Mouse (Mus musculus) T-helper 1 cell (primary cell): Measurements from ENCODE around the gene Grin3a.

ENCODE experiments used
- in situ Hi-C: fragments of 300-600 bp; cut with MboI, MseI; formaldehyde crosslinking; loops from one replicate; pipeline ENCODE4 v1.15.1; 2025; ENCODE audit warnings: high pct_unique_total_duplicates

The Grin3a gene

GRCm38 (mm10) chr4:49845612-49845985 is at the start of gene Grin3a:
Grin3a (minus strand) TSS chr4:49845744.
- in situ Hi-C loops, result no loop called here

DNA sequence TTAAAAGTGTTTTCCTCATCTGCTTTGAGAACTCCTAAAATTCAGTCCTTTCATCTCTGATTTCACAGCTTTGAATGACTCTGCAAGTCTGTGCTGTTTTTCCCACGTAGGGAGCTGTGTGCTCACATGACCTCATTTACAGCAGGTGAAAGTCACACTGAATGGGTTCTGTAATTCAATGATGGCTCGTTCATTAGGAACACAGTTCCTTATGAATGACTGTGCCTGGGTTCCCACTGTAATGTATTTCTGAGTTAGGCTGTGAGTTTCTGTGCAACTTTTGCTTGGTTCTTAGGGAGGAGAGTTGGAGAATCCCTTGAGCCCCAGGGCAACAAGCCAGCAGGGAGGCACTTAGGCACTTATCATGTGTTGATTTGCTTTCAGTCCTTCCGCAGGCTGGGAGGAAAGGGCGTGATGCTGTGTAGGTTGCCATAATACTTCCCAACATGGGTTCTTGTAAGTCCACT is 46.3 kb upstream of the Grin3a start:
- in situ Hi-C loops, result no loop called here

GRCm38 (mm10) chr4:49877084-49877483 is 31.5 kb upstream of the Grin3a start:
- in situ Hi-C loops, result no loop called here

GRCm38 (mm10) chr4:49860611-49861010 is 15.1 kb upstream of the Grin3a start:
- in situ Hi-C loops, result no loop called here

DNA sequence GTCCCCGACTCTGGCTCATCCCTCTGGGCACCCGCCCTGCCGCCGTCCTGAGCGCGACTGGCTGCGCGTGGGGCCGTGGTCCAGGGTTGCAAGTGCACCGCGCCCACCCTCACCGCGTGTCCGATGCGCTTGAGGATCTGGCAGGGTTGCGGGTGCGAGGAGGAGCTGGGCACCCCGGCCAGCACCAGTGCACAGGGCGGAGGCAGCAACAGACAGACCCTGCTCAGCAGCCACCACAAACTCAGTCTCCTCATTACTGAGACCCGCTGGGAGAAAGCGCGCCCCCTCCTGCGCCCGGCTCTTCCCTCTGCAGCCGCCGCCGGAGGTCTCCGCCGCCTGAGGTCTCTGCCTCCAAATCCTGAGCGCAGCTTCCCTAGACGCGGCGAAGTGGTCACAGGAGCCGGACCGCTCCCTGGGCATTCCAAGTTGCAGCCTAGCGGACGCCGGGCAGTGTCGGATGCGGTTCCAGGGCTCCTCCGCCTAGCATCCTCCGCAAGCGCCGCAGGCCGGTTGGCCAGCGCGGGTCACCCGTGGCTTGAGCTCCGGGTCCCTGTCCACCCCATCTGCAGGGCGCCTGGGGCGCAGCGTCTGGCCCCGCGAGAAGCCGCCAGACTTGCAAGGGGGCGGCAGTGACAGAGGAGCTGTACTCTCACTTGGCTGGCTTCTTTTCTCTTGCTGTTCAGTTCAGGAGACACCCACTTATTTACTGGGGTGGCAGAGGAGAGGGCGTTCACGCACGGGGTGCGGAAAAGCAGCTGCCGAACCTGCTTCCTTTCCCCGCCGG is 524 bp downstream of the Grin3a start:
- in situ Hi-C loops, result no loop called here

- in situ Hi-C loops, result no loop called here
Measured at GRCm38 (mm10) chr4:49844274-49844827, 1.2 kb downstream of the Grin3a start.

DNA sequence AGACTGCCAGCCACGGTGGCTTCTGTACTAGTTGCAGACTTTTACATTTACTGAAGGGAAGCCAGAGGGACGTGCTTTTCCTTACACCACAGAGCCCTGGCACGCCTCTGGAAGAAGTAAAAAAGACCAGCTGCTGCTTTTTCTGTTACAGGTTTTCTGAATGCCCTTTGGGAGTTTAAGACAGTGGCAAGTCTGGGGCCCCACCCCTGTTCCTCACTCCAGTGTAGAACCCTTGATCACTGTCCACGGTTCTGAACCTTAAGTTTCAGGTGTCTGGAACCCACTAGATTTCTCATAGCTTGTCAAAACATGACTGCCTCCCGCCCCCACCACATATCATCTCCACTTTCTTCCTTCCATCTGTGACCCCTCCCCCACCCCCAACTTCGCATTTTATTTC is 1.8 kb downstream of the Grin3a start:
- in situ Hi-C loops, result no loop called here

- in situ Hi-C loops, result no loop called here
Measured at GRCm38 (mm10) chr4:49832035-49832434, 13.5 kb downstream of the Grin3a start.

DNA sequence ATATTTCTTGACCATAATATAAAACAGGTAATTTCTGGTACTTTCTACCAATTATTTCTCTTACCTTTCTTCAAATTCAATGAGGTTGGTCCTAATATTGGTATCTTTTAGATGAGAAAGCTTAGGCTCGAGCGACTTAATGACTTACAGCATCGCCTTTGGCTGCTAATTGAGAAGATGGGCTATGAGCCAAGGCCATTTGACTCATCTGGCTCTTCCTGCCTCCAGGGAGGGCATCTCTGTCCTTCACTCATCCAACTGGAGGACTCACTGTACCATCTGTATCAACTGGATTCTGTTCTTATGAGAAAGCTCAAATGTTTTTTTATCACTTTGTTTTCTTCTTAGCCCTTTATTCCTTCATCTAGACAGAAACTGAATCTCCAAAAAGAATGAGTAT is 31.7 kb downstream of the Grin3a start:
- in situ Hi-C loops, result no loop called here

- in situ Hi-C loops, result no loop called here
Measured at GRCm38 (mm10) chr4:49806791-49807190, 38.8 kb downstream of the Grin3a start.

DNA sequence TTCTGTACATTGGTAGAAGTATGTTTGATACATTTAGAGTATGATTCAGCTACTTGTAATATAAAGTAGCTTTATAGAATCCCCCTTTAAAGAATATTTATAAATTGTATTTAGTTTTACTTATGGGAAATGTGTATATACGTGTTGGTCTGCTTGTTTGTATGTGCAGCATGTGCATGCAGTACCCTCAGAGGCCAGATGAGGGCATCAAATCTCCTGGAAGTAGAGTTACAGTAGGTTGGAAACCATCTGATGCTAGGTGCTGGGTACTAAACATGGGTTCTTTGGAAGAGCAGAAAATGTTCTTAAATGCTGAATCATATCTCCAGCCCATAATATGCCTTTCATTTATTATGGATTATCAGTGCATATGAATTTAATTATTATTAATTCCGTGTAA is 46.2 kb downstream of the Grin3a start:
- in situ Hi-C loops, result no loop called here

GRCm38 (mm10) chr4:49788971-49789370 is 56.6 kb downstream of the Grin3a start:
- in situ Hi-C loops, result no loop called here

GRCm38 (mm10) chr4:49742847-49743246 is 102.7 kb downstream of the Grin3a start:
- in situ Hi-C loops, result no loop called here

DNA sequence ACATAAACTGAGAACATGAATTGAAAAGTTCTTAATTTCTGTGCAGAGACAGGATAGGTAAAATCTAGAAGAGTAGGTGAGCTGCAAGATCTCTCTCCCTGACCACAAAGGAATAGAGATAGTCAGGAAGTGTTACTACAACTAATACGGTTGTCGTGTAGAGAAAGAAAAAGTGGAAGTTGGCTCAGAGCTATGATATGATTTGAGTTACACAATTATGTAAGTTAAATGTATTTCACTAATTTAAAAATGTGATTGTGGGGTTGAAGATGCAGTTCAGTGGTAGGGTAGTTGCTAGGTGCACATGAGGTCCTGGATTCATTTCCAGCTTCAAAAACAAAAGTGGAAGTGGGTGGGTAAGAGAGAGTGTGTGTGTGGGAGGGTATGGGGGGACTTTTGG is 103.6 kb downstream of the Grin3a start:
- in situ Hi-C loops, result no loop called here

DNA sequence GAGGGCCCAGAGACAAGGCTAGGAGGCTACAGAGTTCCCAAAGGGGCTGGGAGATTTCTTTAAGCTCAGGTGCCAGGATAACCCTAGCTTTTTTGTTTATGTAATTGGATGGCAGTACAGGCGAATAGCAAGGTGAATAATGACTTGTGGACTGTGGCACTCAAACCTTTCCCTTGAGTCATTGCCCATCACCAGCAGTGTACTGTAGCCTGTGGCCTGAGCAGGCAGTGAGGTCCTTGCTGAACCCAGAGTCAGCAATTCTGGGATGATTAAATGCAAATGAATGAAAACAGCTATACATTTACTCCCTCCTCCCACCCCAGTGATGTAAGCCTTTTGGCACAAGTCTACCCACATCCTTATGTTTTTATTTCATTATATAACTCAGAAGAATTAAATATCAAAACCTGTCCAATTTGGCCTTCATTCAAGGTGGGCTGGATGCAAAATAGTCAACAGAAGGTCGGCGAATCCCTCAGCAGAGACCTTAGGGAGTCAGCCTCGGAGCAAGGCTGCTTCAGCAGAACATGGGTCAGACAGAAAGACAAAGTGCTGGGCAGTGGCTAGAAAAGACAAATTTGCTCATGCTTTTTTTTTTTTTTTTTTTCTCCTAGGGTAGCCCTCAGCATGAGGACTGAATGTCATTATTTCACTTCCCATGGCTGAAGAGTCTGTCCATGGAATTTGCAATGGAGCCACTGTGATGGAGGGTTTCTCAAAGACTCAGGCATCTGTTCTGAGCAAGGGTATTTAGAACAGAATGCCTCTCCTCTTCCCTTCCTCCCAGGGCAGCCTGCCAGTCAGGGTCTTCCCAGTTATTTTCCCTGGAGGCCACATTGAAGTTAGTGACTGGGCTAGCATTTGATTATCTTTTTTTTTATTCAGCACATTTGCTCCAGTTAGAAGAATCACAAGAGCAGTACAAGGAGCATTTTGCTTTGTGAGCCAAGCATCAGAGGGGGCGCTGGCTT is 104.5 kb downstream of the Grin3a start:
- in situ Hi-C loops, result no loop called here

DNA sequence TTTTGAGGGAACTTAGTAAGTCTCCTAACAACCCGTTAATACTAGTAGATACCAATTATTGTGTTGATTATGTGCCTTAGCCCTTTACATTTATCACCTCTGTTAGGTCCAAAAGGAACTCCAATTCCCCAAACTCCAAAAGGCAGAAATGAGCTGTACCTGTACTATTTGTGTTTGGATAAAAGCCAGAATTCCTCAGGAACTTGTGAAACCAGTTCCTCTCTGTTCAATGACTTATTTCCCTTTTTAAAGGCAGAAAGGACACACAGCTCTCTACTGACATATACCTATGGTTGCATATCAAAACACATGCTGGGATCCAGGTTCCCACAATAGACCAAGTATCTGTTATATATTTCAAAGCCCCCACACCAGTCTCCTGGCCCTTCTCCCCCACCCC is 106.0 kb downstream of the Grin3a start:
- in situ Hi-C loops, result no loop called here

DNA sequence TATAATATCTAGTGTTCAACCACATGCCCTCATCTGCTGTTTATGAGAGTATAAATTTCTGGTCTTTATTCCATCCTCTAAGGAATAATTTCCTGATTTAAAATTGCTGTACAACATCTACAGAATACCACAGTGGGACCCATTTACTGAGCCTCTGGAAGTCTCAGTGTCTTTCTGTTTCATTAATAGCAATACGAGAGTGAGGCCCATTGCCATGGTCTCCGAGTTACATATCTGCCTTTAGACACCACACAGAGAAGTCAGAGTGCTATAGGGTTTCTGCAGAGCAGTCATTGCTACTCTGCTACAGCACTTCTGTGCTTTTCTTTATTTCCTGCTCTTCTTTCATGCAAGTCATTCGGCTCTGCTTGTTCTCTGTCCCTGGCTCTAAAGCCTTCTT is 116.2 kb downstream of the Grin3a start:
- in situ Hi-C loops, result loop anchor here (10.0 kb wide), 1 partner anchor 1395 kb away; no protein-coding TSS in a partner anchor

DNA sequence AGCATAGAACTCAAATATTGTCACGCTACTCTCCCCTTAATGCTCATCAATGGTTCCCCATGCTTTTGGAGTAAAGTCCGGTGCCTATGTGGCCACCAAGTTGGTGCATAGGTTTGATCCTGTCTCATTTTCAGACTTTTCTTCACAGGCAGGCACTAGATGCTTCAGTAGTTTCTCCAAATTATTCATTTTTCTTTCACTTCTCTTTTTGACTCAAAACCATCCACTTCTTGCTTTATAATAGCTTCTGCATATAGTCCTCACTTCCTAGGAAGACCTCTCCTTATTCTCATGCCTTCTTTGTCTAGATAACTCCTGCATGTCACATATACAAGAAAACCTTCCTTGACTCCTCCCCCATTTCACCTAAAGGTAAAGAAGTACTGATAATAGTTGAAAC is 121.6 kb downstream of the Grin3a start:
- in situ Hi-C loops, result loop anchor here (10.0 kb wide), 1 partner anchor 1401 kb away; no protein-coding TSS in a partner anchor

DNA sequence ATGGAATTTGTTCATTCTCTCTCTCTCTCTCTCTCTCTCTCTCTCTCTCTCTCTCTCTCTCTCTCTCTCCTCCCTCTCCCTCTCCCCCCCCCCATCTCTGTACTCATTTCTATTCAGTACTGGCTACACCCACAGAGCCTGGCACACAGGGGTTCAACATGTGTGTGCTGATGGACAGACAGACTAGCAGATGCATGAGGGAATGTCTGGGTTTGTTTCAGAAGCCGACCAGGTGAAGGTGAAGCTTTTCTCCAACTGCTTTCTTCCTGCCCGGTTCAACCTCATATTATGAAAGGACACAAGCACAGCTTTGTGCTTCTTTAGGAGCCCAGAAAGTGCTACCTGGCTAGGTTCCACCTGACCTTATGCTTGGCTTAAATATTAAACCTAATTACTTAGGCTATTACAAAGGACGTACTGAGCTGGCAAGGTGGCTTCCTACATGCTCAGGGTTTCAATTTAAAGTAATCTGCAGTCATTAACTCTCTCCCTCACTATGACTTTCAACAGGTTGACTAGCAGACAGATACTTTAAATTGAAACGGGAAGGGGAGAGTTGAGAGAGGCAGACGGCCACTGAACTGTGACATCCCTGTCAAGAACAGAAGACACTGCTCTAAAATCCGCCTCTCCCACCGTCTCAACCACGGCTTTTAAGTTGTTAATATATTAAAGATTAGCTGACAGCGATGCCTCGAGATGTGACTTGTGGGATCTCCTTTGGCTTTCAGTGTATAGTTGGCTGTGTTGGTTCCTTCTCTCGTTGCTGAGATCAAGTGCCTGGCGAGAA is 153.9 kb downstream of the Grin3a start:
- in situ Hi-C loops, result no loop called here

DNA sequence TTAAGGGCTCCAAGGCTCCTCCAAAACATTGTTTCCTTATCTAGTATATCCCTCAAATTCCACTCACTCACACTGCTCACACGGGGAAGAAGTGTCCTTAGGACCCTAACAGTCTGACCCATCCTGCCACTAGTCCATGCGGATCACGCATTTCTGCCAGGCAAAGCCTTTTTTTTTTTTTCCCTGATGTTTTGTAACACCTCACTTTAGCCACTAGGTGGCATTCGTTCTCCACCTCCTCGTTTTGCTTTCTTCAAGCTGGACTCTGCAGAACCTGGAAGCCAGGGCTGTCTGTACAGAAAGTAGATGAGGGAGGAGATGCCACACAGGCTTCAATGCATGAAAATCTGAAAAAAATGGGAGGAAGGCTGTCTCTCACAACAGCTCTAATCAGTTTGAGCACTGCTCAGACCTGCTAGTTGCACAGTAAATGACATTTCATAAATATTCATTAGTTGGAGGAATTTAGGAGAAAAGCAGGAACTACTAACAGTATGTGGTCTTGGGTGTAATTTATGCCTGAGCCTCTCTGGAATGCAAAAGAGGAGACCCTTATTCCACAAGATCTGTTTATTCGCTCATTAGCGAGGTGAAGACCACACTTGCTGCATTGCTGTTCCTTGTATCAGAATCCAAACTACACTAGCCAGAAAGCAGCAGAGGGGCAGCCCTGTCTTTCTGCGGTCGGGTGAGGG is 156.8 kb downstream of the Grin3a start:
- in situ Hi-C loops, result no loop called here

- in situ Hi-C loops, result no loop called here
Measured at GRCm38 (mm10) chr4:49681812-49682211, 163.7 kb downstream of the Grin3a start, which contains the start of gene Ppp3r2. Ppp3r2 (minus strand) TSS chr4:49682024.
